Mouse (Mus musculus) CD4-positive, CD25-positive, alpha-beta regulatory T cell (primary cell): ENCODE results near the gene Nhej1. TPM values are rescaled to one million over a fixed set of nuclear protein-coding genes. Genes with fewer than 3 reads are reported as not detected.

Experiments used
- polyA plus RNA-seq: library from polyadenylated mRNA; unstranded; fragments of 100-300 nt; shearing (Covaris generic); gene quantifications from one replicate; pipeline ENCODE4 v1.2.1, GENCODE M21; 2017

The Nhej1 gene
- 8.1 TPM for polyA plus RNA-seq

GRCm38 (mm10) chr1:75124346-75125321 is at the start of gene Nhej1:
Nhej1 (minus strand) TSS chr1:75125200.

DNA sequence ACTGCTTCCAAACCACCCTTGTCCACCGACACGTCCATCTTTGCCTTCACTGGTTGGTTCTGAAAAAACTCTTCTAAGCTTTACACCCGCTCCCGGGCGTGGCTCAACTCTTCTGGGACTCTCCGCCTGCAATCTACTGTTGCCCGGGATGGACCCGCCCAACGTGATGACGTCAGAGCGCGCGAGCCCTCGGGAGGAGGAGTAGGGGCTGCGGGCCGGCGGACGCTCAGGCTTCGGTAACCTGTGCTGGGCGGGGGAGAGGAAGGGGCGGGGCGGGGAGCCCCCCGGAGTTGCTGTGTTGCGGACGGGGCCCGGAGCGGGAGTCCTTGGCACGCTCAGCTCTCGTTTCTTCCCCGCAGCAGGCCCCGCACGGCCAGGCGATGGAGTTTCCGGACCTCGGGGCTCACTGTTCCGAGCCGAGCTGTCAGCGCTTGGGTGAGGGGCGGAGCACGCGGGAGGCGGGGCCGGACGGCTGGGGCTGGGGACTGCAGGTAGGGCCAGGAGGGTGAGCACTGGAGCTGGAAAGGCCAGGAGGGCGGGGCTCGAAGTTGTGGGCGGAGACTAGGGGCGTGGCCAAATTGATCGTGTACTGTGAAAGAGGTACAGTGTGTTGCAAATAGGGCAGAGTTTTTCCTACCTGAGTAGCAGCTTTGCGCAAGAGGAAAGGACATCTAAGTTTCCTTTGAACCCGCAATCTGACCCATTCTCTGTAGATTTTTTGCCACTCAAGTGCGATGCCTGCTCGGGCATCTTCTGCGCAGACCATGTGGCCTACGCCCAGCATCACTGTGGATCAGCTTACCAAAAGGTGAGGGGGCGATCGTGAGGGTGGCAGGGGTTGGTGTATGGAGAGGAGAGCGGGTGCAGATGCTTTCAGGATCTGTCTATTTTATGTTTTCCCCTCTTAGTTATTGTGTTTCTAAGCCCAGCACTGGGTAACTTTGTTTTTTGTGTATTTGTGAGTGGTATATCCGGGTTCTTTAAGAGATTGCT is 43.8 kb upstream of the Nhej1 start, which contains the start of gene Zfand2b:
Gene Zfand2b (plus strand): TSS at position 175 of the 993 bp plus-strand sequence.

DNA sequence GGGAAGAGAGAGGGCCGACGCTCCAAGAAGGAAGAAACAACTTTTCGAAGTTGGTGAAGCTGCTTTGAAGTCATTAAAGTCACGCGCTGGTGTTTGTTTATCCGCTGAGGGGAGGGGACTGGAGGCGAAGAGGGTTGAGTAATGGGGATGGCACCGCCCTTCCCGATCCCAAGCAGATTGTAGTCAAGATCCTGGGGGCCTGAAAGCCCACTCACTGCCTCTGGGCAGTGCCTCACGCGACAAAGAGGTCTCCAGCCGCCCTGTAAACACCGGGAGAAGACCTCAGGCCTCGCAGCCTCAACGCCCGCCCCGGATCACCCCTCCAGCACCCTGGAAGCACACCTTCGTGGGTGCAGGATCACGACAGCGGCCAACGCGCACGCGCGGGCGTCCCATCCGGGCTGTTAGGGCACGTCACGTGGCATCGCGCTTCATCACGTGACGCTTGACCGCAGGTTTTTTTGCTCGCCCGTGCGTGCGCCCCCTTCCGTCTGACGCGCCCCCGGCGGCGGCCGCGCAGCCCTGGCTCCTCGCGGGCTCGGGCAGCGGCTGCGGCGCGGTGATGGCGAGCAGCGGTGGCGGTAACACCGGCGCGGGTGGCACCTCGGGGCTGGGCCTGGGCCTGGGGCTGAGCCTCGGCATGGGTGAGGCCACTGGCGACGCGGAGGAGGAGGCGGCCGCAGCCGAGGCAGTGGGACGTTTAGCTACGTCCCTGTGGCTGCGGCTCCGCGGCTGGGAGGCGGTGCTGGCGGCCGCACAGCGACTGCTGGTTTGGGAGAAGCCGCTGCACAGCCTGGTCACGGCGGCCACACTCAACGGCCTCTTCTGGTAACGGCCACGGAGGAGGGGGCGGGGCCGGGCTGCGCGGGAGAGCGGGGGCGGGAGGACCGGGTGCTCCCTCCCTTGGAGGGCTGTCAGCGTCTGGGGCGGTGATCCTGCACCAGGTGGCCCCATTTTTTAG is 17.6 kb upstream of the Nhej1 start, which contains the start of the genes Cnppd1 and Retreg2:
Gene Cnppd1 (minus strand): TSS at position 411 of the 961 bp plus-strand sequence.
Gene Retreg2 (plus strand): TSS at position 478 of the 961 bp plus-strand sequence.

DNA sequence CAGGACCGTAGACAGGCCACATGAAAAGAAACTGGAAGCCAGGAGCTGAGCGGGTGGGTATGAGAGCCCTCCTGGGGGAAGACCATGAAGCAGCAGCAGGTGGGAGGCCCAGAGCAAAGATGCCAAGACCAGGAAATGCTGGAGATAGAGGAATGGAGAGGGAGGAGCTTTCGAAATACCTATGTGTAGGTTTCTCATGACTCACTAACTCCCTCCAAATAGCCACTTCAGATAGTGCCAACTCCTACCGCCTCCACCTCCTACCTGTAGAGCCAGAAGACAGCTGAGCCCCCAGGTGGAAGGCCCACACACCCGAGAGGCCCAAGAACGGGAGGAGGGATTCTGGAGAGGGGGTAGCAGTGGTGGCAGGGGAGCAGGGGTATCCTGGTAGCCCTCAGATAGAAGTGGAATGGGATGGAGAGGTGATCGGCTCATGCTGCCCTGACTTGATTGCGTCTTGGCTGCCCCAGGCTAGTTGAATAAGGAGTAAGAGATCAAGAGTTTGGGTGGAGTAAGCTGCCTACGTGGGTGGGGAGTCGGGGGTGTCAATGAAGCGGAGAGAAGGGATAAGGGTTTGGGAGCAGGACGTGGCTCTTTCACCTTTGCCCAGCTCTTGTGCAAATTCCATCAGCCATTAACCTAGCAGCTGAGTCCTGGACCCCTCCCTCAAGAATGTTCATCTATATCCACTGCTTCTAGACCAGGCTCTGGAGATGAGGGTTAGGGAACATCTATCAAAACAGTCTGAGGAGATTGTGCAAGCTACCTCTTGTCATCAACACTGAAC is 8.6 kb upstream of the Nhej1 start, which contains the start of gene Slc23a3:
Gene Slc23a3 (minus strand): TSS at position 470 of the 787 bp plus-strand sequence.

GRCm38 (mm10) chr1:74951556-74952210 is 173.3 kb downstream of the Nhej1 start, which contains the start of gene Ihh:
Ihh (minus strand) TSS chr1:74951672.

GRCm38 (mm10) chr1:74935402-74935801 is 189.6 kb downstream of the Nhej1 start, which contains the start of gene Cfap65:
Cfap65 (minus strand) TSS chr1:74935599.

Other genes starting within 250 kb of the Nhej1 start
- gene Fev, start 239.8 kb downstream of the Nhej1 start, polyA plus RNA-seq, result not detected
- gene Cryba2, start 232.1 kb downstream of the Nhej1 start, polyA plus RNA-seq, result not detected
- not detected for gene Cfap65, start 189.6 kb downstream of the Nhej1 start, polyA plus RNA-seq
- not detected for gene Ihh, start 173.5 kb downstream of the Nhej1 start, polyA plus RNA-seq
- gene Slc23a3, start 8.7 kb upstream of the Nhej1 start, polyA plus RNA-seq, result 0.25 TPM
- 178 TPM for gene Cnppd1, start 17.5 kb upstream of the Nhej1 start, polyA plus RNA-seq
- gene Retreg2, start 17.6 kb upstream of the Nhej1 start, polyA plus RNA-seq, result 113 TPM
- 78.5 TPM for gene Zfand2b, start 43.4 kb upstream of the Nhej1 start, polyA plus RNA-seq
- gene Abcb6, start 55.2 kb upstream of the Nhej1 start, polyA plus RNA-seq, result 4.5 TPM
- gene Ankzf1, start 67.0 kb upstream of the Nhej1 start, polyA plus RNA-seq, result 46.2 TPM
- 24.9 TPM for gene Atg9a, start 67.0 kb upstream of the Nhej1 start, polyA plus RNA-seq
- 15.6 TPM for gene Glb1l, start 85.6 kb upstream of the Nhej1 start, polyA plus RNA-seq
- 104 TPM for gene Stk16, start 85.6 kb upstream of the Nhej1 start, polyA plus RNA-seq
- 316 TPM for gene Tuba4a, start 94.7 kb upstream of the Nhej1 start, polyA plus RNA-seq
- gene A630095N17Rik, start 106.9 kb upstream of the Nhej1 start, polyA plus RNA-seq, result 0.85 TPM
- gene Dnajb2, start 111.2 kb upstream of the Nhej1 start, polyA plus RNA-seq, result 25.5 TPM
- 0.43 TPM for gene Ptprn, start 139.3 kb upstream of the Nhej1 start, polyA plus RNA-seq
- not detected for gene Resp18, start 153.2 kb upstream of the Nhej1 start, polyA plus RNA-seq
- gene Dnpep, start 192.8 kb upstream of the Nhej1 start, polyA plus RNA-seq, result 78.1 TPM
- 0.34 TPM for gene Des, start 235.1 kb upstream of the Nhej1 start, polyA plus RNA-seq